Mouse (Mus musculus): ENCODE measurements around the gene Tmem30c. TPM values are rescaled to one million over a fixed set of nuclear protein-coding genes. Genes with fewer than 3 reads are reported as not detected.
"Not testable (repeated sequence)": the region's sequence is repeated elsewhere in the genome, so short reads cannot be mapped to it uniquely, and the experiment has no call there.

Gene Tmem30c
- total RNA-seq, 1 experiment from 2014 or later: not detected

DNA sequence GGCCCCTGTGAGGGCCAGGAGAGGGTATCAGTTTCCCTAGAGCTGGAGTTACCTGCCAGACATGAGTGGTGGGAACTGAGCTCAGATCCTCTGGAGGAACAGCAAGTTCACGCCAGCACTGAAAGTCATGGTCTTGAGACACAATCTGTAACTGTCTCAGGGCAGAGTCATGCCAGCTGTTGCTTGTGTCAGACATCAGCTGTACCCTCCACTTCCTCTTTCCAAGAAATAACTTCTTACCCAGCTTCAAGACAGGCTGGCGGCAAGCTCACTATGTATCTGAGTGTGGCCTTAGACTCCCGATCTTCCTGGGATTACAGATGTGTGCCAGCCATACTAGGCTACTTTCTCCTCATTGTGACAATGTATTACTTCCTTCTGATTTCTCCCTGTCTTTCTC, 46.1 kb downstream of the Tmem30c start:
- ATAC-seq (ENCODE audit: extremely low read depth, insufficient number of reproducible peaks, low FRiP score, poor library complexity, severe bottlenecking): peak; percentile 86

DNA sequence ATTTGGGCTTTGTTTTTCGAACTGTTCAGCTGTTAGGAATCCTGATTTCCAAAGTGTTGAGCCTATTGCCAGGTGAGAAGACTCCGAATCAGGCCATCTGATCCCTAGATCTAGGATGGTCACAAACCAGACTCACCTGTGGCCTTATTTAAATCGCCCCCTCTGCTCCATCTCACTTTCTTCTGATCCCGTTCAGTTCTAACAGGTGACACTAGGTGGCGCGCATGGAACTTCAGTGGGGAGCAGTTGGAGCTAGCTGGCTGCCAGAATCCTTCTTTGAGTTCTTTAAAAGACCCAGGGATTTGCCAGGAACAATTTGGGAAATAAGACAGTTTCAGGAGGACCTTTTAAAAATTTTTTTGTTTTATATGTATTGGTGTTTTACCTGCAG, 48.8 kb downstream of the Tmem30c start:
- ATAC-seq (ENCODE audit: extremely low read depth, insufficient number of reproducible peaks, low FRiP score, poor library complexity, severe bottlenecking): peak; percentile 65; the same call in 1 of the 2 replicates

DNA sequence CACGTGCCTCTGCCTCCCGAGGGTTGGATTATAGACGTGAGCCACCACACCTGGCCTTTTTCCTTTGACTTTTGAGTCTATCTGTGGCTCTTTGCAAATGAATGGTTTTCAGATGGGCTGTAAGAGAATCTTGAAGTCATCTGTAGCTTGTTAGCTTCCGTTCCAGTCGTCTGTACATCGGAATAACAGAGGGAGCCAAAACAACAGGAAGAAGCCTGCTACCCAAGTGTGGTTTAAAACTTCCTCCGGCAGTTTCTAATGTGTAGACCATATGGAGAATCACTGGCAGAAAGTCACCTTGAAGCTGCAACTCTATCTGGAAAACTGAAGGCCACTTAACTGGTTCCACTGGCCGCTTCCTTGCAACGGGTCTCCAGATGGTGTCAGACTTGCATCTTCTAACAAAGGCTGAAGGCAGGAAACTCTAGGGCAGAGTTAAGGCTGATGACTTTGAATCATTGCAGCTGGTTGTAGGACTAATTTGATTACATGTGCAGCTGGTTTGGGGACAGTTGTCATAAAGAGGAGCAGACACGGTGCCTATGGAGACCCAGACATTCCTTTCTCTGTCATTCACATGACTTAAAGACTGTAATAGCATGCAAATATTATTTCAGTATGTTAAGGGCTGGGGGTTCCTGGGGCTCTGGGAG, 49.3 kb downstream of the Tmem30c start:
- no peak for ATAC-seq (ENCODE audit: extremely low read depth, insufficient number of reproducible peaks, low FRiP score, poor library complexity, severe bottlenecking)

DNA sequence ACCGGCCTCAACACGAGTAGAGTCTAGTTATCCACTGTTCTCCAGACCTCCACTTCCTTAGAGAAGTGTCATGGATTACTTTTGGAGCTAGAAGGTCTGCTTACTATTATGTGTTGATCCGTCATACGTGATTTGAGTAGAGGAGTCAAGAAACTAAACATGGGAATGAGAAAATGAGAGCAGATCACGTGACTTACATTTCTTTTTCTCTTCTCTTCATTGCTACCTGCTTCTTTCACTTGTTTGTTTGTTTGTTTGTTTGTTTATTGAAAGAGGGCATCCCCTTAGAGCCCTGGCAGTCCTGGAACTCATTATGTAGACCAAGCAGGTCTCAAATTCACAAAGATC, 49.8 kb downstream of the Tmem30c start:
- ATAC-seq (ENCODE audit: extremely low read depth, insufficient number of reproducible peaks, low FRiP score, poor library complexity, severe bottlenecking): no peak

DNA sequence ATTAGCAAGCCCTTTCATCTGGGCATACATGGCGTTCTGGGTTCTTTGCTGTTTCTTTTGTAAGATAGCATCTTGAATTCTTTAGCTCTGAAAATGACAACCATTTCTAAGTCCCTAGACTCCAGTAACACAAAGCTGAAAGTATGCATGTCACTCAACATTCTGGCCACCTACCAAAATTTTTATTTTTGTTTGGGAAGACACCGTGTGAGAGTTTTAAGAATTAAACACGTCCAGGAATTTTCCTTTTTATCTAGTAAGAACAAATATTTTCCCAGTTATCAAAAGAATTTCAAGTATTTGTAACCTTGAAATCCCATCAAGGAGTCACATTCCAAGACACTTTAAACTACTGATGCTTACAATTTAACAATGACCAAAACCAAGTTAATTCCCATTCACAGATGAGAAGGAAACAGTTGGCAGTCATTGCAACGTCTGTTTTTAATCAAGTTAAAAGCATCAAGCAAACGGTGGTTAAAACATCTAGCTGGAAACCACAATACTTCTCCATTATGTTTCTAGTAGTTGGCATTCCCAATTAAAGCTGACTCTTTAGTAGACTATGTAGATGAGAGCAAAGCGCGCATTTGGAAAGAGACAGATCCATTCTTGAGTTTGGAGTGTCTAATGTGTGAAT, 56.7 kb downstream of the Tmem30c start:
- no peak for ATAC-seq (ENCODE audit: extremely low read depth, insufficient number of reproducible peaks, low FRiP score, poor library complexity, severe bottlenecking)

DNA sequence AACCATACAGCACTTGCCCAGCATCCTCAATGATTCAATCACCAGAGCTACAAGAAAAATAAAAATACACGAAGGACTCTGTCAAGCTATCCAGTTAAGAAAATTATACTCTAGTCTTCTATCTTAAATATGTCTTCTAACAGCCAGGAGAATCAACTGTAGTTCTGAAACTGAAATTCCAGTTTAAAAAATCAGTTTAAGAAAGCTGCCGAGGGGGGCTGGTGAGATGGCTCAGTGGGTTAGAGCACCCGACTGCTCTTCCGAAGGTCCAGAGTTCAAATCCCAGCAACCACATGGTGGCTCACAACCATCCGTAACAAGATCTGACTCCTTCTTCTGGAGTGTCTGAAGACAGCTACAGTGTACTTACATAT, 60.7 kb downstream of the Tmem30c start:
- ATAC-seq (ENCODE audit: extremely low read depth, insufficient number of reproducible peaks, low FRiP score, poor library complexity, severe bottlenecking): not testable (repeated sequence)

DNA sequence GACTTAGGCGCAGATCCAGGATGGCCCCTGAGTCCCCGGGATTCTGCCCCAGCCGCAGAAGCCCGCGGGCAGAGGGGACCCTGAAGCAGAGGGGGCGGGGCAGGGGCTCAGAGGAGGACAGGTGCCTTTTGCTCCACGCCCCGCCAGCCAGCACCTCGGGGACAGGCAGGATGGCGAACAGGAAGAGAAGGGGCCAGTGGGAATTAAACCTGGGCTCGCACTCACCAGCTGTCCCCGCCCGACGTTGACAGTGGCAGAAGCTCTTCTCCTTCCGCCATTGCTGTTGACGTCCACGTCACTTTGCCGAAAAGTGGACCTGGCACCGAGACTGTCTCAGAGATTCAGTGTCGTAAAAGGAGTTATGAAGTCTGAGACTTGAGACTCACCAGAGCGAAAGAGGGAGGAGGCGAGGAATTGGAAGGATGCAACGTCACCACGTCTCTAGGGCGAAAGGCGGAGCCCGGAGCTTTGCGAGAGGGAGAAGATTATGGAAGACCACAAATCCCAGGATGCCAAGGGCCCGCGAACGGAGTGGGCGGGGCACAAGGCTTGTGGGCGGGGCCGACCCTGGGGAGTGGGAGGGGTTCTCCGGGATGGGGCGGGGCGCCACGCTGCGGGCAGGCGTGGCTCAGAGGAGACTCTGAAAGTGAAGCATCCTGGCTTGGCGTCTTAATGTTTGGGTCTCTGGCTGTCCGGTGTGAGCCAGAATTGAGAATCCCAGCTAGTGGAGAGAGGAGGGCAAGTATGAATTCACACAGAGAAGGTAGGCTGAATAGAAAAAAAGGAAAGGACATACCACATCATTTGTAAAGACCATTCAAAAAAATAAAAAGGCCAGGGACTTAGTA, 61.4 kb downstream of the Tmem30c start, which contains the start of gene Tbc1d23:
Gene Tbc1d23 (minus strand): TSS at position 416 of the 848 bp plus-strand sequence.
- ATAC-seq (ENCODE audit: extremely low read depth, insufficient number of reproducible peaks, low FRiP score, poor library complexity, severe bottlenecking): peak; percentile 96

DNA sequence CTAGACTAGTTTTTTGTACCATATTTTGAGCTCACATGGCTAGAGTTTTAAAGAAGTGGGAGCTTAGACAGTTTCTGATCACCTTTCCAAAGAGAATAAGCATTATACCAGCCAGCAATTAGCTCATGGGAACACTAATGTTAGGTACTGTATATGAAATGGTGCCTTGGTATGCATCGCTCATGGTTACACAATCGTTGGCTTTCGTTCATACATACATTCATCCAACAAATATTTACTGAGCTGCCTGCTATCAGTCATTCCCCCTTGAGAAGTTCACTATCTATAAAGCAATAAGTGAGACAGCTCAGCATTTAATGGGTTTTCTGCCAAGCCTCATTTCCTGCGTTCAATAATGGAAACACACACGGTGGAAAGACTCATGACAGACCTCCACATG, 66.2 kb downstream of the Tmem30c start:
- ATAC-seq (ENCODE audit: extremely low read depth, insufficient number of reproducible peaks, low FRiP score, poor library complexity, severe bottlenecking): no peak

DNA sequence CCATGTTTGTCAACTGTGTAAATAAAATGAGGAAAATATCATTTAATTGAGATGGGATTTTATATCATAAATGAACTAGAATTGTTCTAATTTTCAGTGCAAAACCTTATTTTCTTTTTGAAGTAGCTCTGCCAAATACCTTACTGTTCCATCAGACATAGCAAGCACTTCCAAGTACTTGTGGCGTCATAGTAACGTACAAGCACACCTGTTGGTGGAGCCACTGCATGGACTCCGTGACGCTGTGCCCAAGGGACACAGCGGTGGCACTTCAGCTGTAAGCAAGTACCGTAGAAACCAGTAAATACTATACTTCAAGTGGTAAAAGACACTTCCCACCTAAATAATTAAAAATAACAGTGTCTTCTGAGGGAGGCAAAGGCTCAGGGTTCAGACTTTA, 72.3 kb downstream of the Tmem30c start:
- no peak for ATAC-seq (ENCODE audit: extremely low read depth, insufficient number of reproducible peaks, low FRiP score, poor library complexity, severe bottlenecking)

Other genes with a start within 250 kb of the Tmem30c start
- gene Tmem45a2, start 221.5 kb downstream of the Tmem30c start, total RNA-seq (2017): not detected in 2 replicates
- 28.1 and 36.8 TPM in 2 replicates for gene Tomm70a, start 171.2 kb downstream of the Tmem30c start, total RNA-seq (2017)
- 11.8 and 17.1 TPM in 2 replicates for gene Nit2, start 125.5 kb downstream of the Tmem30c start, total RNA-seq (2017)
- gene Tbc1d23, start 61.4 kb downstream of the Tmem30c start, total RNA-seq (2017): 153 and 199 TPM in 2 replicates
- 192 and 206 TPM in 2 replicates for gene Filip1l, start 60.2 kb upstream of the Tmem30c start, total RNA-seq (2017)

Data from neutrophil, adult 5-6 weeks (primary cell).